ENCODE assay signal across 18 mouse cellular contexts in genomic region chr3:141909136-141909535, GRCm38 (mm10).
A peak's percentile ranks its signal among the peaks of the same experiment; 100 is the strongest.
DNase-seq lines count a peak whose midpoint lies in the region; ATAC-seq lines count a peak whose summit lies in the region.
"Had no signal": no experiment of that assay in that cellular context is flagged by ENCODE, and none has a peak within 500 bp of the region (broad histone marks: within the 10 kb centered on the region; RNA-seq: fewer than 3 reads in every experiment).

No protein-coding gene starts in this region.

- no peak overlapping the region for H3K4me2 ChIP-seq in midbrain, embryonic 13.5 days (replicated peaks)
- H3K4me2 ChIP-seq: embryonic facial prominence, embryonic 12.5 days; forebrain, embryonic 13.5 days; forebrain, embryonic 15.5 days had no signal

- no peak overlapping the region for H3K27ac ChIP-seq in midbrain, embryonic 13.5 days
- H3K27ac ChIP-seq: embryonic facial prominence, embryonic 10.5 days; embryonic facial prominence, embryonic 12.5 days; forebrain, embryonic 13.5 days; forebrain, embryonic 15.5 days had no signal

- H3K9me3 ChIP-seq in midbrain, embryonic 13.5 days: no peaks in the 10 kb centered on the region
- H3K9me3 ChIP-seq: embryonic facial prominence, embryonic 10.5 days; forebrain, embryonic 13.5 days; forebrain, embryonic 15.5 days had no signal

- H3K9ac ChIP-seq in midbrain, embryonic 13.5 days (replicated peaks): no peak overlapping the region
- H3K9ac ChIP-seq: embryonic facial prominence, embryonic 12.5 days; forebrain, embryonic 13.5 days; forebrain, embryonic 15.5 days had no signal

- WGBS in midbrain, embryonic 13.5 days: 96% methylated on average over 2 of the region's 2 CpGs

- no peaks in the 10 kb centered on the region for H3K36me3 ChIP-seq in midbrain, embryonic 13.5 days
- H3K36me3 ChIP-seq: embryonic facial prominence, embryonic 10.5 days; embryonic facial prominence, embryonic 12.5 days; forebrain, embryonic 15.5 days had no signal

- H3K4me1 ChIP-seq in midbrain, embryonic 13.5 days (replicated peaks): peaks cover 14% of the 10 kb centered on the region
- H3K4me1 ChIP-seq: embryonic facial prominence, embryonic 10.5 days; embryonic facial prominence, embryonic 12.5 days had no signal

- H3K4me3 ChIP-seq in midbrain, embryonic 13.5 days (replicated peaks): no peak overlapping the region
- H3K4me3 ChIP-seq: embryonic facial prominence, embryonic 10.5 days; embryonic facial prominence, embryonic 12.5 days; forebrain, embryonic 13.5 days; forebrain, embryonic 15.5 days had no signal

- ATAC-seq in frontal cortex, adult (ENCODE audit: low TSS enrichment): peak; percentile 98
- no peak for ATAC-seq in midbrain, embryonic 13.5 days
- ATAC-seq: forebrain, embryonic 13.5 days; forebrain, embryonic 15.5 days had no signal

- no peak for DNase-seq in frontal cortex, postnatal 14 days (ENCODE audit: low spot score in 2 of 2)
- peak; percentile 26 for DNase-seq in right cerebral cortex, adult 18-20 months
- DNase-seq in right cerebral cortex, postnatal 4 days: no peak
- peak; percentile 83 for DNase-seq in telencephalon, adult 2 months (ENCODE audit: low read depth, low spot score)
- DNase-seq: adrenal gland, adult 2 months; adrenal gland, postnatal 10 days; adrenal gland, postnatal 25 days; cerebellum, adult 11-12 months; cerebellum, adult 2 months; cerebellum, adult 9-10 months; cerebellum, postnatal 10 days; cerebellum, postnatal 25 days had no signal

- H3K27me3 ChIP-seq in midbrain, embryonic 13.5 days: no peaks in the 10 kb centered on the region
- H3K27me3 ChIP-seq: embryonic facial prominence, embryonic 12.5 days; forebrain, embryonic 13.5 days; forebrain, embryonic 15.5 days had no signal

Comparison
In these comparisons a context has a peak if more than half of its experiments do, and no peak if none do; other contexts are left out.
1. DNase-seq: peak in right cerebral cortex, adult 18-20 months (single experiment) and telencephalon, adult 2 months (single experiment); none in frontal cortex, postnatal 14 days (0 of 2) and right cerebral cortex, postnatal 4 days (single experiment).